Comparison of ENCODE assay signal across 8 mouse cellular contexts in the genomic region with DNA sequence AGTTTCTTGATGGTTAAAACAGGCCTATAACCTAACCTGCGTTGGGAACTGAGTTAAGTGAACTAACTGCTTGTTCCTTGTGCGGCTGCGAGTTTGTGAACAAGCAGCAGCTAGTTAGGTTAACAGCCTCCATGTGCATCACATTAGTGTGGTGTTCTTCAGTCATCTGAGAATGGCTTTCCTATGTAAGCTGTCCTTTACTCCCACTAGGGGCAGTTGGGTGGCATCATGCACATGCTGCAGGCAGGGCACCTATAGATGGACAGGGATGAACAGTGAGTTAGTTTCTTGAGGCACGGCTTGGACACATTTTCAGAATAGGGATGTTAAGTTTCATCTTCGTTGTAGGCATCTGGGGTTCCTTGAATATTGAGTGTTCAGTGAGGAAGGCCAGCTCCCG. TPM values are rescaled to one million over a fixed set of nuclear protein-coding genes. Genes with fewer than 3 reads are reported as not detected.
DNase-seq lines count a peak whose midpoint lies in the region; ATAC-seq and TF ChIP-seq lines count a peak whose summit lies in the region.

No protein-coding gene starts in this region.

- H3K36me3 ChIP-seq in heart, embryonic 16.5 days (ENCODE audit: control insufficient read depth, insufficient read depth) = peaks cover 30% of the 10 kb centered on the region
- peaks cover 49% of the 10 kb centered on the region for H3K36me3 ChIP-seq in hindbrain, postnatal 0 days (ENCODE audit: insufficient read depth, low read length)
- H3K36me3 ChIP-seq in midbrain, embryonic 15.5 days (replicated peaks) = peaks cover 43% of the 10 kb centered on the region

- WGBS in heart, embryonic 16.5 days = 61% methylated on average over 6 of the region's 6 CpGs
- WGBS in hindbrain, postnatal 0 days = 70% methylated on average over 6 of the region's 6 CpGs
- 68% methylated on average over 6 of the region's 6 CpGs for WGBS in midbrain, embryonic 15.5 days

- peak; percentile 57 for TF ChIP-seq CTCF in hindbrain, postnatal 0 days (IDR thresholded peaks at IDR 0.05; ENCODE audit: low read depth)

- DNase-seq in heart, adult 18-20 months = no peak
- DNase-seq in adipocyte (ENCODE audit: low spot score) = peak; percentile 18
- peak; percentile 17 for DNase-seq in hindbrain, postnatal 0 days (ENCODE audit: low spot score)
- DNase-seq in urinary bladder, postnatal 25 days (ENCODE audit: low spot score) = no peak
- no peak for DNase-seq in T-cell, adult 2 months (ENCODE audit: low spot score)
- DNase-seq in thymus, postnatal 10 days (ENCODE audit: low spot score in 2 of 2) = no peak

- peak overlapping the region; percentile 95 for H3K9ac ChIP-seq in heart, embryonic 16.5 days (ENCODE audit: low read length)
- peak overlapping the region; percentile 92 for H3K9ac ChIP-seq in hindbrain, postnatal 0 days (replicated peaks; ENCODE audit: low read length)
- H3K9ac ChIP-seq in midbrain, embryonic 15.5 days = peak overlapping the region; percentile 99; the same call in 1 of the 2 replicates

- no peak for ATAC-seq in heart, embryonic 16.5 days (replicated peaks; ENCODE audit: extremely low read depth, insufficient read depth, low FRiP score)
- no peak for ATAC-seq in hindbrain, postnatal 0 days
- no peak for ATAC-seq in midbrain, embryonic 15.5 days (replicated peaks)

- peak overlapping the region; percentile 95 for H3K4me2 ChIP-seq in heart, embryonic 16.5 days (ENCODE audit: low read depth, low read length)
- H3K4me2 ChIP-seq in hindbrain, postnatal 0 days (ENCODE audit: low read depth, low read length) = peak overlapping the region; percentile 96
- peak overlapping the region; percentile 95 for H3K4me2 ChIP-seq in midbrain, embryonic 15.5 days

- no peaks in the 10 kb centered on the region for H3K27me3 ChIP-seq in heart, embryonic 16.5 days (ENCODE audit: control insufficient read depth, insufficient read depth, low read length)
- H3K27me3 ChIP-seq in hindbrain, postnatal 0 days (ENCODE audit: insufficient read depth, low read length) = no peaks in the 10 kb centered on the region
- H3K27me3 ChIP-seq in midbrain, embryonic 15.5 days (replicated peaks) = no peaks in the 10 kb centered on the region

- peak overlapping the region; percentile 98 for H3K4me3 ChIP-seq in heart, embryonic 16.5 days (ENCODE audit: low read length)
- H3K4me3 ChIP-seq in hindbrain, postnatal 0 days (ENCODE audit: low read length) = peak overlapping the region; percentile 98
- H3K4me3 ChIP-seq in midbrain, embryonic 15.5 days = peak overlapping the region; percentile 93

- H3K9me3 ChIP-seq in heart, embryonic 16.5 days (replicated peaks; ENCODE audit: control insufficient read depth, low read length) = no peaks in the 10 kb centered on the region
- H3K9me3 ChIP-seq in hindbrain, postnatal 0 days (ENCODE audit: low read length) = no peaks in the 10 kb centered on the region
- no peaks in the 10 kb centered on the region for H3K9me3 ChIP-seq in midbrain, embryonic 15.5 days

- no peak overlapping the region for H3K27ac ChIP-seq in heart, embryonic 16.5 days (ENCODE audit: low read length)
- H3K27ac ChIP-seq in hindbrain, postnatal 0 days = no peak overlapping the region
- H3K27ac ChIP-seq in midbrain, embryonic 15.5 days = no peak overlapping the region

- H3K4me1 ChIP-seq in heart, embryonic 16.5 days (ENCODE audit: control insufficient read depth, insufficient read depth, low read length) = peaks cover 17% of the 10 kb centered on the region
- H3K4me1 ChIP-seq in hindbrain, postnatal 0 days (ENCODE audit: insufficient read depth, low read length) = peaks cover 17% of the 10 kb centered on the region
- peaks cover 34% of the 10 kb centered on the region for H3K4me1 ChIP-seq in midbrain, embryonic 15.5 days

RNA-seq across cellular contexts. Expression of a gene that starts 1.0 kb away (rescaled TPM):
- 20.3 and 20.8 TPM in 2 replicates for polyA plus RNA-seq in heart, embryonic 16.5 days (2015; fragmentation: Nextera tagmentation; extraction: Ambion mirVana)
- 10 to 100 TPM; 27.8 to 31.5 TPM for total RNA-seq in heart, adult 18-20 months (2021)
- total RNA-seq in hindbrain, postnatal 0 days (2014; rRNA removed) = 91.6 and 92.3 TPM in 2 replicates
- polyA plus RNA-seq in hindbrain, postnatal 0 days (2015; fragmentation: Nextera tagmentation; extraction: Ambion mirVana) = 57.5 and 59.9 TPM in 2 replicates
- 66.6 and 69.9 TPM in 2 replicates for polyA plus RNA-seq in midbrain, embryonic 15.5 days (2015; fragmentation: Nextera tagmentation; extraction: Ambion mirVana)

RNA-seq across cellular contexts. Expression of a gene that starts 1.2 kb away (rescaled TPM):
- 16.6 and 18.3 TPM in 2 replicates for polyA plus RNA-seq in heart, embryonic 16.5 days (2015; fragmentation: Nextera tagmentation; extraction: Ambion mirVana)
- total RNA-seq in heart, adult 18-20 months (2021) = 10 to 100 TPM; 10.3 to 13.4 TPM
- 42.4 and 42.9 TPM in 2 replicates for total RNA-seq in hindbrain, postnatal 0 days (2014; rRNA removed)
- 16.9 and 17.5 TPM in 2 replicates for polyA plus RNA-seq in hindbrain, postnatal 0 days (2015; fragmentation: Nextera tagmentation; extraction: Ambion mirVana)
- 28.2 and 30.3 TPM in 2 replicates for polyA plus RNA-seq in midbrain, embryonic 15.5 days (2015; fragmentation: Nextera tagmentation; extraction: Ambion mirVana)

RNA-seq across cellular contexts. Expression of a gene that starts 19.1 kb away (rescaled TPM):
- polyA plus RNA-seq in heart, embryonic 16.5 days (2015; fragmentation: Nextera tagmentation; extraction: Ambion mirVana) = 4.2 and 4.4 TPM in 2 replicates
- 1 to 10 TPM; 7.0 to 7.9 TPM for total RNA-seq in heart, adult 18-20 months (2021)
- 19.4 and 21.2 TPM in 2 replicates for total RNA-seq in hindbrain, postnatal 0 days (2014; rRNA removed)
- polyA plus RNA-seq in hindbrain, postnatal 0 days (2015; fragmentation: Nextera tagmentation; extraction: Ambion mirVana) = 13.4 and 15.8 TPM in 2 replicates
- polyA plus RNA-seq in midbrain, embryonic 15.5 days (2015; fragmentation: Nextera tagmentation; extraction: Ambion mirVana) = 7.4 and 8.1 TPM in 2 replicates

RNA-seq across cellular contexts. Expression of a gene that starts 30.5 kb away (rescaled TPM):
- 19.1 and 19.5 TPM in 2 replicates for polyA plus RNA-seq in heart, embryonic 16.5 days (2015; fragmentation: Nextera tagmentation; extraction: Ambion mirVana)
- total RNA-seq in heart, adult 18-20 months (2021) = 10 to 100 TPM; 17.5 to 24.2 TPM
- 56.1 and 91.8 TPM in 2 replicates for total RNA-seq in hindbrain, postnatal 0 days (2014; rRNA removed)
- polyA plus RNA-seq in hindbrain, postnatal 0 days (2015; fragmentation: Nextera tagmentation; extraction: Ambion mirVana) = 52.9 and 56.3 TPM in 2 replicates
- 52.6 and 55.0 TPM in 2 replicates for polyA plus RNA-seq in midbrain, embryonic 15.5 days (2015; fragmentation: Nextera tagmentation; extraction: Ambion mirVana)

RNA-seq across cellular contexts. Expression of a gene that starts 42.5 kb away (rescaled TPM):
- polyA plus RNA-seq in heart, embryonic 16.5 days (2015; fragmentation: Nextera tagmentation; extraction: Ambion mirVana) = 4.5 and 5.0 TPM in 2 replicates
- 10 to 100 TPM; 28.5 to 31.6 TPM for total RNA-seq in heart, adult 18-20 months (2021)
- 3.3 and 5.5 TPM in 2 replicates for total RNA-seq in hindbrain, postnatal 0 days (2014; rRNA removed)
- polyA plus RNA-seq in hindbrain, postnatal 0 days (2015; fragmentation: Nextera tagmentation; extraction: Ambion mirVana) = 8.0 and 8.3 TPM in 2 replicates
- polyA plus RNA-seq in midbrain, embryonic 15.5 days (2015; fragmentation: Nextera tagmentation; extraction: Ambion mirVana) = 8.0 and 8.1 TPM in 2 replicates

Comparison
In these comparisons a context has a peak if more than half of its experiments do, and no peak if none do; other contexts are left out.
1. DNase-seq: peak in adipocyte (single experiment) and hindbrain, postnatal 0 days (single experiment); none in heart, adult 18-20 months (0 of 2), urinary bladder, postnatal 25 days (single experiment), T-cell, adult 2 months (single experiment) and thymus, postnatal 10 days (0 of 2).
2. Peak in every context shown above with its lines, with median percentiles within 50 percentile points of each other: H3K4me2 ChIP-seq, H3K4me3 ChIP-seq and H3K9ac ChIP-seq.